Mouse (Mus musculus) E14TG2a.4 (cell line): ENCODE measurements around the gene Hoxa5.

Experiments
- H3K27me3 ChIP-seq: 2 replicates; pipeline ENCODE4 v1.6.1; 2014; ENCODE audit warnings: low read length, control low read depth; ENCODE audit not compliant: insufficient read depth
- H3K36me3 ChIP-seq: 2 replicates; pipeline ENCODE4 v1.6.1; 2014; ENCODE audit warnings: low read length, control low read depth; ENCODE audit not compliant: insufficient read depth
- H3K4me1 ChIP-seq: replicated peaks from 2 replicates; pipeline ENCODE4 v1.6.1; 2014; ENCODE audit warnings: low read depth, low read length, control low read depth
- H3K4me3 ChIP-seq: replicated peaks from 2 replicates; pipeline ENCODE4 v1.5.1; 2014; ENCODE audit warnings: mild to moderate bottlenecking, low read length
- H3K9me3 ChIP-seq: 2 replicates; pipeline ENCODE4 v1.6.1; 2014; ENCODE audit warnings: low read length, control low read depth
- CTCF ChIP-seq: conservative IDR thresholded peaks from 2 replicates; pipeline ENCODE4 v1.5.1; 2014; ENCODE audit warnings: low read length
- NANOG ChIP-seq: IDR thresholded peaks from 2 replicates; pipeline ENCODE4 v1.6.1; 2014; ENCODE audit warnings: borderline replicate concordance, low read length, mixed read lengths
- POU5F1 ChIP-seq: IDR thresholded peaks from 2 replicates; pipeline ENCODE4 v1.6.1; 2014; ENCODE audit warnings: low read length, borderline replicate concordance

Gene Hoxa5

DNA sequence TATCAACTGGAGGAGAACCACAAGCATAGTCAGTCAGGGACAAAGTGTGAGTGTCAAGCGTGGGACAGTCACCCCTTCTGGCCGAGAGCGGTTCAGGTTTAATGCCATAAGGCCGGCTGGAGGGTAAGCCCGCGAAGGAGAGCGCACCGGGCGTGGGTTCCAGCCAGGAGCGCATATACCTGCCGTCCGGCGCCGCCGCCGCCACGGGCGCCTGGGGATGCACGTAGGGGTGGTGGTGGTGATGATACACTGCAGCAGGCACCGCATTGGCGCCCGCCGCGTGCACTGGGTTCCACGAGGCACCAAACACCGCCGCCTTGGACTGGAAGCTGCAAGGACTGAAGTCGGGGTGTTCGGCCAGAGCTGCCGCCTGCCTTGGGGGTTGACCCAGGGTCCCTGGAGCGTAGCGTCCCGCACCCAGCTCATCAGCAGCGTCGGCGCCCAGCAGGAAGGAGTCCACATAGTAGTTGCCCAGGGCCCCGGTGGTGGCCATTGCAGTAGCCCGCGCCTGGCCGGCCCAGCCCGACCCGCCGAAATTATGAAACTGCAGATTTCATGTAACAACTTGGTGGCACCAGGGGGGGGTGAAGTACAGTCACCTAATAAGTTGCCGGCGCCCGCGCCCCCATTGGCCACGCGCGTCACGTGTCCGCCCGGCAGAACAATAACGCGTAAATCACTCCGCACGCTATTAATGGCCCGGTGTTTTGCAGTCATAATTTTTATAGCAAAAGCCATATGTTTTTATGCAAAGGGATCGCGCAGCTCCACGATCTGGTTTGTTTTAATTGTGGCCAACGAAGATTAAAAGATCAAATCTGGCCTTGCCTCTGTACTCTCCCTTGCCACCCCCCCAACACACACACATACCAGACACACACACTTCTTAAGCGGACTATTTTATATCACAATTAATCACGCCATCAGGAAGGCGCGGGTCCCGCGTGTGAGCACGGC, 21.5 kb upstream of the Hoxa5 start:
- Histone ChIP-seq H3K4me3 (peak overlapping the region; percentile 71), H3K4me1 (peaks cover 60% of the 10 kb centered on the region), H3K36me3 (no peaks in the 10 kb centered on the region), H3K27me3 (peaks cover 98% of the 10 kb centered on the region), H3K9me3 (no peaks in the 10 kb centered on the region)
- TF ChIP-seq NANOG (no peak), POU5F1 (no peak), CTCF (no peak)

DNA sequence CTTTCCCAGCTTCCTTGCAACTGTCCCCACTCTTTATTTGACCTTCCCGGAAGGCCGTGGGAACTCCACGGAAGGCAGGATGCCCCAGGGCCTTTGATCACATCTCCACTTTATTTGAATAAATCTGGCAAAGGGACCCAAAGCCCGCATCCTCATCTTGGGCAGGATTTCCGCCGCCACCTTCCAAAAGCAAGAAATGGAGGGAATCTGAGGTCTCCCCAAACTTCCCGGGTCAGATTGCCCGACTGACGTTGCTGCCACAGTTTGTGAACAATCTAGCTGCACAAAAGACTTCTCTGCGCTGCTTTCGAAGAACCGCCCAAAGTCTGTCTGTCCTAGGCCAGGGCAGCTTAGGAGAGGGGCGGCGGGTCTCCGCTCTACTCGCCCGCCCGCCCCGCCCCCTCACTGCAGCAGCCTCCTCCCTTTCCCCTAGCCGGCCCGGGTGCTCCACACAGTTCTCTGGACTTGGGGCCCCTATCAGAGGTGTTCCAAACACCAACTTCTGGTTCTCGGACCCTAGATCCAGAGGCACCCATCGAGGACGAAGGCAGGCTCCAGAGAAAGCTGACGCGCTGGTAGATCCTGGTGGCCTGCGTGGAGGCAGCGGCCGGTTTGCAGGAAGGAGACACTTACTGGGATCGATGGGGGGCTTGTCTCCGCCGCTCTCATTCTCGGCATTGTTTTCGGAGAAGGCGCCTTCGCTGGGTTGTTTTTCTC, 20.7 kb upstream of the Hoxa5 start:
- Histone ChIP-seq H3K4me1 (peaks cover 57% of the 10 kb centered on the region), H3K36me3 (no peaks in the 10 kb centered on the region), H3K4me3 (peak overlapping the region; percentile 71), H3K27me3 (peaks cover 98% of the 10 kb centered on the region), H3K9me3 (no peaks in the 10 kb centered on the region)
- TF ChIP-seq POU5F1 (no peak), CTCF (no peak), NANOG (no peak)

DNA sequence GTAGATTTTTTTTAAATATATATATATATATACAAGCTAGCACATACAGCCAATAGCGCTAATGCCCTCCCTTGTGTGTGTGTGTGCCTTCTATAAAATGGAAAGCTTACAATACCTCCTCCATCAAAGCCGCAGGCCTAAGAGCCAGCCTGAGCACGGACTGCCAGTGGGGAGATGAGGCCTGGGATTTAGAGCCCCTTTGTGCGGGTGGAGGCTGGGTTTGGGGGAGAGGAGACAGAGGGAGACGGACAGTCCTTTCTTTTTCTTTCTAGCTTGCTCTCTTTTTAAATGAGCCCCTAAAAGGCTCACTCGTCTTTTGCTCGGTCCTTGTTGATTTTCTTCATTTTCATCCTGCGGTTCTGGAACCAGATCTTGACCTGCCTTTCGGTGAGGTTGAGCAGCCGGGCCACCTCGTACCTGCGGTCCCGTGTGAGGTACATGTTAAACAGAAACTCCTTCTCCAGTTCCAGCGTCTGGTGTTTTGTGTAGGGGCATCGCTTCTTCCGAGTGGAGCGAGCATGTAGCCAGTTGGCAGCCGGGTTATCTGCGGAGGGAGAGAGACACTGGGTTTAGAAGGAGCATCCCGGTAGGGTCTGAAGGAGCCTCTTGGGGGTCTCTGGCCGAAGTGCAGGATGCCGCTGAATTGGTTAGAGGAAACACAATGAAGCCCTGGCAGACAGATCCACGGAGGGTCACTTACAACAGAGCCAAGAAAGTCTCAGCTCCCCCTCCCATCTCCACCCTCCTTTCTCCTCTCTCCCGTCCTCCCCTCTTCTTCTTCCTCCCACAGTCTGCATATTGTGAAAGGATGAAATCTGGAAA, 19.8 kb upstream of the Hoxa5 start:
- Histone ChIP-seq H3K9me3 (no peaks in the 10 kb centered on the region), H3K36me3 (no peaks in the 10 kb centered on the region), H3K4me3 (no peak overlapping the region), H3K4me1 (peaks cover 48% of the 10 kb centered on the region), H3K27me3 (peaks cover 98% of the 10 kb centered on the region)
- TF ChIP-seq POU5F1, result no peak

DNA sequence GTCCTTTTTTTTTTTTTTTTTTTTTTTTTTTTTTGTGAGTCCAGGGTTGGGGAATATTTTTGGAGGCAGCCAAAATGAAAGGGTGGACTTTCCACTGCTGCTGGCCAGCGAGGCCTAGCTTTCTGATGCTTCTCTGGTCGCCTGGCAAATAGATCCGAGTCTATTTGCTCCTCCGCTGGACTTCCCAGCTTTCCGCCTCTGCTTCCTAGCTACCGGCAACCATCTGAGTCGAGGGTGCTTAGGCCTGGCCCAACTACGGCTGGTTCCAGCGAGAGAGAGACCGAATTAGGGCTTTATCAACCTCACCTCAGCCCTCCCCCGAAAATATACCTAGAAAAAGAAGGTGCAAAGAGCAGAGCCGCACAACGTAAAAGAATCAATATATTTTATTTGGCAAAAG, 18.3 kb upstream of the Hoxa5 start:
- Histone ChIP-seq H3K4me1 (peaks cover 48% of the 10 kb centered on the region), H3K36me3 (no peaks in the 10 kb centered on the region), H3K27me3 (peaks cover 100% of the 10 kb centered on the region), H3K4me3 (no peak overlapping the region), H3K9me3 (no peaks in the 10 kb centered on the region)
- TF ChIP-seq CTCF (no peak), NANOG (no peak)

DNA sequence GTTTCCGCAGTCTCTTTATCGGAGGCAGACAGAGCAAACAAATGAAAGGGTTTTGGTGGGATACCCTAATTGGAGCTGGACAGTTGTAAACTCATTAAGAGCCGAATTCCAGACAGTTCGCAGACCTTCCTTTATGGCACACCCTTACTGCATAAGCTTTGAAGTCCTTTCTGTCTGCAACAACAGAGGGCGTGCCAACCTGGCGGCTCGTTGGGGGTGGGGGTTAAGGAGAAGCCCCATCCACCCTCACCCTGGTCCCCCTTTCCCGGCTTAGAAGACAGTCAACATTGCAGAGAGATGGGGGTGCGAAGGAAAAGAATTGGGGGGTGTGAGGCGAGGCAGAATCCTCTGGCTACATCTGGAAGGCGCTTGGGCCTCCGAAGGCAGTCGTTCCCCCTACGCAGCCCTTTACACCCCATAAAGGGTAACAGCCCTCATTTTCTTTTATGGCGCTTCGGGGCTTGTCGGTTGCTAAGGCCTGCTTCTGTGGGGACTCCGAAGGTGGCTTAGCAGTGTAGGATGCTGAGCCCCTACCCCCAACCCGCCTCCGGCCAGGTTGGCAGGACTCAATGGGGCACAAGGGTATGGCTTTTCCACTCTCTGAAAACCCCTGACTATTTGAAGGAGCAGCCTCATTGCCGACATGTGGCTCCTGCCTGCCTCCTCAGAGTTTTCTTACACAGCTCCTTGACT, 17.8 kb upstream of the Hoxa5 start:
- Histone ChIP-seq H3K4me3 (peak overlapping the region; percentile 79), H3K9me3 (no peaks in the 10 kb centered on the region), H3K27me3 (peaks cover 100% of the 10 kb centered on the region), H3K36me3 (no peaks in the 10 kb centered on the region), H3K4me1 (peaks cover 51% of the 10 kb centered on the region)
- TF ChIP-seq NANOG (no peak), CTCF (no peak), POU5F1 (no peak)

DNA sequence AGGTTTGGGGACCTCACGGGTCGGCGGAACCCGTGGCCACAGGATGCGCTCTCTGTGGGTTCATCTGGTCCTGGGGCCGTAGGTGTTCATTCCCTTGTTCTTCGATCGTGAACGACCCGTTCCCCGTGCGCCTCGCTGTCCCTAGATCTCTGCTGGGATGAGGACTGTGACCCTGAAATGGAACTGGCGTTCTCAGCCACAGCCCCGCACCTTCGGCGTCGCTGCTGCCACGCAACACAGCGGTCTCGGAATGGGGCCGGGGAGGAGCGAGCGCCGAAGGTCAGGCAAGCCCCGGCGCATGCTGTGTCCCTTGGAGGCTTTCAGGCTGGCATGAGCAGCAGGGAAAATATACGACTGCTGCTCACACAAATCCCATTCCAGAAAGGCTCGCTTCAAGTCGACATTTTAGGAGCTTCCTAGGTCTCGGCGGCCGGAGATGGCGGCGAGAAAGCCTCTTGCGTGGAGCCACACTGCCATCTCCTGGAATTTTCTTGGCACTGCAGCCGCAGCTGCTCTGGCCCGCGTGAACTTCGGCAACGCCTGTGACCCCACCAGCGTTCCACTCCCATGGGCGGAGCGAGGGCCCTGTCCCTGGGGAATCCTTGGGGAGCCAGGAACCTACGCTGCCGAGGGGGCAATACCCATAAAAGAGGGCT, 17.1 kb upstream of the Hoxa5 start, which contains the start of gene Hoxa7:
TSS of gene Hoxa7 (minus strand) at position 518 of the 656 bp plus-strand sequence.
- Histone ChIP-seq H3K9me3 (no peaks in the 10 kb centered on the region), H3K27me3 (peaks cover 100% of the 10 kb centered on the region), H3K4me3 (peak within 1 kb of the TSS; percentile 79), H3K36me3 (no peaks in the 10 kb centered on the region), H3K4me1 (peaks cover 51% of the 10 kb centered on the region)
- no peak for TF ChIP-seq NANOG
- TF ChIP-seq CTCF, result peak; percentile 98

DNA sequence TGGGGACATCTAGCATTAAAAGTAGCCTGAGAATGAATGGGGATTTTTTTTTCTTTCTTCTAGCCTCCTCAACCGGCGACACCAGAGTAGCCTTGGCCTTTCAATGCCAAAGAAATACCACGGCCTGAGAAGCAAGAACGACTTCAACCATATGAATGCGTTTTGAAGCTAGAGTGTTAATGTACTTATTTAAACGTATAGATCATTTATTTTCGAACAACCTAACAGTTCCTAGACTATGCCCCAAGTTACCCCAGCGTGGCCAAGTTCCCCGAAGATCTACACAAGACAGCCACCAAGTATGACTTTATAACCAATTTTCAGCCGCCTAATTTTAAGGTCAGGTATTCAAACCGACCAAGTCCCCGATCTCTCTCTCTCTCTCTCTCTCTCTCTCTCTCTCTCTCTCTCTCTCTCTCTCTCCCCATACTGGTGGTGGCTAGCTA, 16.5 kb upstream of the Hoxa5 start:
- peaks cover 100% of the 10 kb centered on the region for H3K27me3 ChIP-seq
- H3K9me3 ChIP-seq, result no peaks in the 10 kb centered on the region
- TF ChIP-seq NANOG, result no peak
- peaks cover 52% of the 10 kb centered on the region for H3K4me1 ChIP-seq
- no peaks in the 10 kb centered on the region for H3K36me3 ChIP-seq
- H3K4me3 ChIP-seq, result peak overlapping the region; percentile 79
